Mouse (Mus musculus) mesoderm, embryonic 11.5 days (tissue): Measurements from ENCODE around the gene OR5BS1P.
"Not testable (repeated sequence)": the region's sequence is repeated elsewhere in the genome, so short reads cannot be mapped to it uniquely, and the experiment has no call there.

Experiments
- DNase-seq: peaks from one replicate; pipeline ENCODE4 v3.0.0-alpha.2; 2012; ENCODE audit warnings: low read depth, low spot score

OR5BS1P gene

GRCm38 (mm10) chr15:98469596-98469995 is at the start of gene OR5BS1P:
Gene OR5BS1P (plus strand): TSS chr15:98469896.
- DNase-seq, result no peak

DNA sequence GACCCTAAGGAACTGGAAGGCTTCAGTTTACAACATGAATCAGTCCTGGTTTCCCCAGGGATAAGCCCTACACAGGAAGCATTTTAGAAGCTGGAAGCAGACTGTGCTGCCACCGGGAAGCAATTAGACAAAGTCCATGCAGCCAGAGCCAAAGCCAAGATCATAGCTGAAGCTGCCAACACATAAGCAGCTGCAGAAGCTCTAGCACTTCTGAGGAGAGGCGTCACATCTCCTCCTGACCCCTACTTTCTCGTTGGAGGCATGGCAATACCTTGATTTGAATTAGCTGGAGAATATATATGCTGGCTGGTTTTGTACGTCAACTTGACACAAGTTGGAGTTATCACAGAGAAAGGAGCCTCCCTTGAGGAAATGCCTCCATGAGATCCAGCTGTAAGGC is 48.8 kb upstream of the OR5BS1P start:
- no peak for DNase-seq

GRCm38 (mm10) chr15:98424326-98424725 is 45.4 kb upstream of the OR5BS1P start:
- DNase-seq, result no peak

- DNase-seq, result no peak
These were observed 44.9 kb upstream of the OR5BS1P start for GRCm38 (mm10) chr15:98424753-98425152.

- no peak for DNase-seq
These were observed 44.5 kb upstream of the OR5BS1P start for GRCm38 (mm10) chr15:98425188-98425587.

DNA sequence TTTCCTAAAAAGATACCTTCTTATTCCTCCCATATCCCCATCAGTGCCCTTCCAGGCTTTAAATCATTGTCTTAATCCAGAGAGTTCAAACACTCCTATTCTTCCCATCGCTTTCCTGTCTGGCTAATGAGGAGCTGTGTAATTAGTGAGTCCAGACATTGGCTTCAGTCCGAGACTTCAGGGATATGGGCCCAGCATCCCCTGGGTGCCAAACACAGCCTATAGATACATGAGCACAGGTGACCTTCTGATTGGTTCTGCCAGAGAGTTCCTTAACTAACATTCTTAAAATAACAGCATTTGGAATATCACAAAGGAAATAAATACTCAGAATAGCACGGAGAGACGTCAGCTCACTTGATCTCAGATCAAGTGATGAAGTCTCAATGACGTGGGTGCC is 38.8 kb upstream of the OR5BS1P start, which contains the start of gene Olfr282:
Olfr282 (plus strand) TSS at position 301 of the 400 bp plus-strand sequence.
- DNase-seq, result not testable (repeated sequence)

- no peak for DNase-seq
These were observed 25.1 kb upstream of the OR5BS1P start for GRCm38 (mm10) chr15:98444561-98444960.

DNA sequence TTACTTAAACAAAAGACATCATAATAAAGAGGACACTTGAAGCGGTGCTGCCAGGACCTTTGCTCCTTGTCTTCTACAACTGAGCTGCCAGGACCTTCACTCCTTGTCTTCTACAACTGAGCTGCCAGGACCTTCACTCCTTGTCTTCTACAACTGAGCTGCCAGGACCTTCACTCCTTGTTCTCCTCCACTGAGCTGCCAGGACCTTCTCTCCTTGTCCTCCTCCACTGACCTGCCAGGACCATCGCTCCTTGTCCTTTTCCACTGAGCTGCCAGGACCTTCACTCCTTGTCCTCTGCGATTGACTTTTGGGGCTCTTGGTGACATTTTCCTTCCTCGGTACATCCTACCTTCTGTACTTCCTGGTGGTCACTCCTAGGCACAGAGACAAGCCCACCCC is 21.2 kb upstream of the OR5BS1P start:
- DNase-seq, result peak; percentile 2

- no peak for DNase-seq
These were observed 17.4 kb upstream of the OR5BS1P start, which contains the start of gene Olfr281 for GRCm38 (mm10) chr15:98452288-98452687. Gene Olfr281 (plus strand): TSS chr15:98452588.

- DNase-seq, result no peak
These were observed 1.8 kb downstream of the OR5BS1P start for GRCm38 (mm10) chr15:98471539-98471938.

GRCm38 (mm10) chr15:98474958-98475357 is 5.3 kb downstream of the OR5BS1P start:
- no peak for DNase-seq

DNA sequence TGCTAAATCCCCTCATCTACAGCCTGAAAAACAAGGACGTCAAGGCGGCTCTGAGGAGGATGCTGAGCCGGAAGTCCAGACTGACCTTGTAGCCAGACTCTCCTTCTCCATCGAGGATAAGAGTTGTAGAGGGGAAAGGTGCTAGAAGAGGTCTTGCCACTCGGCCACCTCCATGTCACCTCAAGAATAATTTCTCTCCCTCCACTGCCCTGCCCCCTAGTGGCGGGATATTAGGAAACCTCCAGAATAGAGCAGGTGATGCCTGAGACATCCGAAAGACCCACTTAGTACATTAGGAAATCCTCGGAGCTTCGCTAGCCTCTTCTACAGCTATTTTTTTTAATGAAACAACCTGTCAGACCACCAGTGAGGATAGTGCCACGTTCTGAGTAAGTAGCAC is 5.7 kb downstream of the OR5BS1P start:
- peak; percentile 28 for DNase-seq

DNA sequence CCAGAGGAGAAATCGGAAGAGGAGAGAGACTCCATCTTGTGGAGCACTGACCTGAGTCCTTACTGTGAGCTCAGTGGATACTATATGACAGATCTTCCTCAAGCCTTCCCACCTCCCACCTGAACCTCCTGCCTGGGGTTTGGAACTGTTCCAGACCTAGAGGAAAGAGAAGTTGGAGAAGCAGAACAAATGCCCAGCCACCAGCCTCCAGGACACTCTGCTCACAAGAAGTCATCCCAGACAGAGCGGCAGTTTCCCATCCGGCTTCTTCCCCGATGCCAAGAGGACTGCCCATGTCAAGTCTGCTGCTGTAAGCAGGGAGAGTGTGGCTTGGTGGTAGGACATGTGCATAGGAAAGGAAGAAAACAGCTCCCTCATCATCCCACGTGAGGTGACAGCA is 6.6 kb downstream of the OR5BS1P start:
- DNase-seq, result no peak

- no peak for DNase-seq
These were observed 9.9 kb downstream of the OR5BS1P start for GRCm38 (mm10) chr15:98479568-98480102.

DNA sequence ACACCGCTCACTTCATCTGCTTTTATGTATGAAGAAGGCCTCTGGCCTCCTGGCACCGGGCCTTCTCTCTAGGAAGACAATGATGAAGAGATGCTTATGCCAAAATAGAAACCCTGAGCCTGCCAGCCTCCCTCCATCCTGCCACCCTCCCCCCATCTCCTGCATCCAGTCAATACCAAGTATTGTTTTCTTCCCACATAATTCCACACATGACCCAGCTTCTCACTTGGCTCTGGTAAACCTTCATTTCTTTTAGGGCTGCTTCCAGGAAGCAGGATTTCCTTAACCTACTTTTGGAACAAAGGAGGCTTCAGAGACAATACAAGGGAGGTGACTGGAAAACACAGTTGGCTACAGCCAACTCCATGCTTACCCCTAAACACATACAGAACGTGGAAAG is 13.0 kb downstream of the OR5BS1P start, which contains the start of gene Lalba:
Lalba (minus strand) TSS at position 21 of the 400 bp plus-strand sequence.
- no peak for DNase-seq

DNA sequence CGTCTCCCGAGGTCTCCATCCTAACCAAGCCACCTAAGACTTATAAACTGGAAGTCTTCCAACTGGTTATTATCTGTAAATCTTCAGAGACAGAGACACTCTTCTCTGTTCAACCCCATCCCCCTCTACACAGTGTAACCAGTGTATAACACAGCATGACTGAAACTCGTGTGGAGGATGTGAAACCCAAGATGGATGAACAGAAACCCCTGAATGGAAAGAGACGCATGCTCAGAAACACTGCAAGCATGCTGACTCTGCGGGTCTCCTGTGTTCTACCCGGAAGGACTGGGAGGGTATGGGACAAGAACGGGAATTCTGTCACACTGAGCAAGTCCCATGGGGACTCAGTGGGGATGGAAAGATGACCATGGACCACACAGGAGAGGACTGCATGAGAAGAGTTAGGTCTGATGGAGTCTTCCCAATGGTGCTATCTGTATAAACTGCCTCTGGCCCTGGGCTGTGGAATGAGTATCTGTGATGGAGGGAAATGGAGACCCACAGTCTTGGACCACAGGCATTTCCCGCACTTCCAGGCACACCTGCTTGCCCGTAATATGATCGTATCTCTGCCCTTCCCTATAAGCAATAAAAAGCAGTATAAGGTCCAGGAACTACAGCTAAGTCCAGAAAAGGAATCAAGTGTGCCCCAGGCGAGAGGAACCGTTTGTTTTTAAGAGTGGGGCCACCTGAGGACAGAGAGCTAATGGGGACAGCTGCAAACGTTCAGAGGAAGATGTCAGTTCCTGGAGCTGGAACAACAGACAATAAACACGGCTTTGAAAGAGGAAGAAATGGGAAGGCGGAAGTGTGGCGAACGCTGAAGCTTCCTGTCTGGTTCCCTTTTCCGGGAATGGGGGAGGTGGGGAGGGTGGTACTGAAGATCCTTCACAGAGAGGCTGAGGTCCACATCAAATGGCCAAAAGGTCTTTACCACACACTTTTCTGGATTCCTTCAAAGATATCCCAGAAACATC is 14.5 kb downstream of the OR5BS1P start:
- no peak for DNase-seq

GRCm38 (mm10) chr15:98486433-98487021 is 16.8 kb downstream of the OR5BS1P start:
- DNase-seq, result no peak

DNA sequence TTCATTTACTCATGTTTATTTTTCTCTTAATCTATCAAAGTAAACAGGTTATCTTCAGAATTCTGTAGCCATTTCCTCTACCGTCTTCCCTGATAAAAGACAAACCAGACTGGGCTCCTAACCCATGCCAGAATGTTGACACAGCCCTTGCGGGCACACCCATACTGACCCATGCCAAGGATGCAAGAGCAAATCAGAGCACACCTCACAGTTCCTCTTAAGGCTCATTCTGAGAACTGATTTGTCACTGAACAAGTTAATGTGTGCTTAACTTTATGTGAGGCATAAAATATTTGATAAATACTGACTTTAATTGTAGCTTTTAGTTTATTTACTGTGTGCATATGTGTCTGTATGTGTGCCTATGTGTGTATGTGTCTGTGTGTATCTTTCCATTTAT is 21.6 kb downstream of the OR5BS1P start:
- DNase-seq, result no peak

GRCm38 (mm10) chr15:98492102-98492501 is 22.4 kb downstream of the OR5BS1P start, which contains the start of gene Olfr279:
Gene Olfr279 (plus strand): TSS chr15:98492402.
- no peak for DNase-seq

- no peak for DNase-seq
These were observed 27.9 kb downstream of the OR5BS1P start for GRCm38 (mm10) chr15:98497631-98498030.

GRCm38 (mm10) chr15:98503317-98503716 is 33.6 kb downstream of the OR5BS1P start:
- DNase-seq, result no peak

DNA sequence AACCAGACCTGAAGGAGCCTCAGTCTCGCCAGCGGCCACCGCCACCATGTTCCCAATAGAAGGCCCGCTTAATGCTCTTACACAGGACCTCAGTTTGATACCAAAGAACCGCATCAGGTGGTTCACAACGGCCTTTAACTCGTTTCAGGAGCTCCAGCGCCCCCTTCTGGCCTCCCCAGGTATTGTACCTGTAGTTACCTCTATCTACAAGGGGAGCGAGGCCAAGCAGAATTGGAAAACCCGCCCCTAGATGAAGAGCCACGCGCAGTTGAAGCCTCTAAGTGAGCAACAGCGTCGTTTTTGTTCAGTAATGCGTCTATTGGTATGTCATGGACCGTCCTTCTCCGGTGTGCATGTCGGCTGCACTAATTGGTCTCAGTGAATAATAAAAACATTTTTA is 34.8 kb downstream of the OR5BS1P start:
- peak; percentile 77 for DNase-seq
